Mouse (Mus musculus): Measurements from ENCODE around the gene Fbxl2. TPM values are rescaled to one million over a fixed set of nuclear protein-coding genes. Genes with fewer than 3 reads are reported as not detected.

Fbxl2 gene
- polyA plus RNA-seq, 1 experiment from 2014 or later: 1.1 TPM

- Histone ChIP-seq H3K27me3 (replicated peaks; ENCODE audit: control insufficient read depth, insufficient read depth, low read length) (no peaks in the 10 kb centered on the region), H3K4me1 (replicated peaks; ENCODE audit: control insufficient read depth, insufficient read depth, low read length) (peaks cover 6% of the 10 kb centered on the region), H3K36me3 (ENCODE audit: control insufficient read depth, insufficient read depth) (no peaks in the 10 kb centered on the region), H3K27ac (ENCODE audit: low read depth, low read length) (no peak overlapping the region), H3K4me2 (replicated peaks; ENCODE audit: low read depth) (no peak overlapping the region), H3K4me3 (ENCODE audit: low read depth, low read length) (no peak overlapping the region), H3K9me3 (ENCODE audit: control insufficient read depth) (no peaks in the 10 kb centered on the region), H3K9ac (ENCODE audit: low read depth, low read length) (no peak overlapping the region)
- TF ChIP-seq CTCF (IDR thresholded peaks at IDR 0.05; ENCODE audit: low read depth): no peak
- 49% methylated on average over 1 of the region's 1 CpGs for WGBS
- no peak for ATAC-seq
These were observed 116.3 kb downstream of the Fbxl2 start for GRCm38 (mm10) chr9:113929676-113930075.

- 82% methylated on average over 4 of the region's 4 CpGs for WGBS
- H3K9me3 ChIP-seq (ENCODE audit: control insufficient read depth): no peaks in the 10 kb centered on the region
- H3K4me1 ChIP-seq (replicated peaks; ENCODE audit: control insufficient read depth, insufficient read depth, low read length): peaks cover 3% of the 10 kb centered on the region
- no peak overlapping the region for H3K4me2 ChIP-seq (replicated peaks; ENCODE audit: low read depth)
- no peaks in the 10 kb centered on the region for H3K36me3 ChIP-seq (ENCODE audit: control insufficient read depth, insufficient read depth)
- no peak overlapping the region for H3K27ac ChIP-seq (ENCODE audit: low read depth, low read length)
- no peak for TF ChIP-seq CTCF (IDR thresholded peaks at IDR 0.05; ENCODE audit: low read depth)
- no peaks in the 10 kb centered on the region for H3K27me3 ChIP-seq (replicated peaks; ENCODE audit: control insufficient read depth, insufficient read depth, low read length)
- H3K4me3 ChIP-seq (ENCODE audit: low read depth, low read length): no peak overlapping the region
- no peak for ATAC-seq
- no peak overlapping the region for H3K9ac ChIP-seq (ENCODE audit: low read depth, low read length)
These were observed 117.4 kb downstream of the Fbxl2 start for GRCm38 (mm10) chr9:113928591-113928990.

DNA sequence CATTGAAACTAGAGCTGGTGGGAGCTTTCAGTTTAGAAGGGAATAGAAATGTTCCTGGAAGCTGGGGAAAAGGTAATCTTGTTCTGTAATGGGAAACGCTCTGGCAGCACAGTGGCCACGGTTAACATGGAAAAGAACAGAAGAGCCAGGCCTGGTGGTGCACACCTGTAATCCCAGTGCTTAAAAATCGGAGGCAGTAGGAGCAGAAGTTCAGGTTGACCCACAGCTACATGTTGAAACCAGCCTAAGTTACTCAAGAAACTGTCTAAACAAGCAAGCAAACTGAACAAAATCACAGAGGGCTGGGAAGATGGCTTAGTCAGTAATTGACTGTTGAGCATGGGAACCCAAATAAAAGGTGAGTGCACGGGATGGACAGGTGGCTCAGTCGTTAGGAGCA lies 121.1 kb downstream of the Fbxl2 start:
- H3K27ac ChIP-seq (ENCODE audit: low read depth, low read length): no peak overlapping the region
- no peak for ATAC-seq
- no peak overlapping the region for H3K4me3 ChIP-seq (ENCODE audit: low read depth, low read length)
- H3K4me2 ChIP-seq (replicated peaks; ENCODE audit: low read depth): no peak overlapping the region
- H3K36me3 ChIP-seq (ENCODE audit: control insufficient read depth, insufficient read depth): 0 out of 2 replicates have a peak, but pooled peaks cover 6% of the 10 kb centered on the region
- 92% methylated on average over 5 of the region's 5 CpGs for WGBS
- H3K9me3 ChIP-seq (ENCODE audit: control insufficient read depth): no peaks in the 10 kb centered on the region
- no peaks in the 10 kb centered on the region for H3K4me1 ChIP-seq (replicated peaks; ENCODE audit: control insufficient read depth, insufficient read depth, low read length)
- no peak for TF ChIP-seq CTCF (IDR thresholded peaks at IDR 0.05; ENCODE audit: low read depth)
- no peak overlapping the region for H3K9ac ChIP-seq (ENCODE audit: low read depth, low read length)
- no peaks in the 10 kb centered on the region for H3K27me3 ChIP-seq (replicated peaks; ENCODE audit: control insufficient read depth, insufficient read depth, low read length)

DNA sequence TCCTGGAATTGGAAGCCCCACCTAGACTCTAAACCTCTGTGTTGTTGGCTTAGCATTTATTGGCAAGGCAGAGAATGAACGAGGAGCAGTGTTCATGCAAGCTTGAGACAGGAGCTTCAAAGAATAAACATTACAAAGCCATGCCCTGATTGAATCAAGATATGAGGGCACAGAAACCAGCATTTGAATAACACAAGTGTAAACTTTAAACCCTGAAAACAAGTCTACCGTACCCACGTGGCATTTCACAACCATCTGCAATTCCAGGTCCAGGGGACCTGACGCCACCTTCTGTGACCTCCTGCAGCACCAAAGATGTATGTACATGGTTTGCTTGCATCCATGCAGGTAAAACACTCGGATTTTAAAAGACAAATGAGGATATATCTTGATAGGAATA lies 123.3 kb downstream of the Fbxl2 start:
- Histone ChIP-seq H3K4me3 (ENCODE audit: low read depth, low read length) (no peak overlapping the region), H3K4me2 (replicated peaks; ENCODE audit: low read depth) (no peak overlapping the region), H3K27me3 (replicated peaks; ENCODE audit: control insufficient read depth, insufficient read depth, low read length) (no peaks in the 10 kb centered on the region), H3K4me1 (replicated peaks; ENCODE audit: control insufficient read depth, insufficient read depth, low read length) (no peaks in the 10 kb centered on the region), H3K9ac (ENCODE audit: low read depth, low read length) (no peak overlapping the region), H3K27ac (ENCODE audit: low read depth, low read length) (no peak overlapping the region), H3K36me3 (ENCODE audit: control insufficient read depth, insufficient read depth) (peaks cover 10% of the 10 kb centered on the region; the same call in 1 of the 2 replicates), H3K9me3 (ENCODE audit: control insufficient read depth) (no peaks in the 10 kb centered on the region)
- 68% methylated on average over 5 of the region's 5 CpGs for WGBS
- ATAC-seq: no peak
- TF ChIP-seq CTCF (IDR thresholded peaks at IDR 0.05; ENCODE audit: low read depth): no peak

- 93% methylated on average over 5 of the region's 5 CpGs for WGBS
- no peak overlapping the region for H3K4me2 ChIP-seq (replicated peaks; ENCODE audit: low read depth)
- no peak for ATAC-seq
- H3K4me3 ChIP-seq (ENCODE audit: low read depth, low read length): no peak overlapping the region
- no peak overlapping the region for H3K9ac ChIP-seq (ENCODE audit: low read depth, low read length)
- H3K36me3 ChIP-seq (ENCODE audit: control insufficient read depth, insufficient read depth): peaks cover 43% of the 10 kb centered on the region; the same call in 1 of the 2 replicates
- no peaks in the 10 kb centered on the region for H3K4me1 ChIP-seq (replicated peaks; ENCODE audit: control insufficient read depth, insufficient read depth, low read length)
- no peaks in the 10 kb centered on the region for H3K27me3 ChIP-seq (replicated peaks; ENCODE audit: control insufficient read depth, insufficient read depth, low read length)
- TF ChIP-seq CTCF (IDR thresholded peaks at IDR 0.05; ENCODE audit: low read depth): no peak
- H3K9me3 ChIP-seq (ENCODE audit: control insufficient read depth): no peaks in the 10 kb centered on the region
- no peak overlapping the region; the same call in 1 of the 2 replicates for H3K27ac ChIP-seq (ENCODE audit: low read depth, low read length)
These were observed 130.2 kb downstream of the Fbxl2 start for GRCm38 (mm10) chr9:113915789-113916188.

Other genes with a start within 250 kb of the Fbxl2 start
- 14.7 and 15.6 TPM in 2 replicates for gene Ubp1, start 115.3 kb downstream of the Fbxl2 start, polyA plus RNA-seq (2015; fragmentation: Nextera tagmentation; extraction: Ambion mirVana)
- 0.22 and 0.43 TPM in 2 replicates for gene Susd5, start 10.9 kb upstream of the Fbxl2 start, polyA plus RNA-seq (2015; fragmentation: Nextera tagmentation; extraction: Ambion mirVana)